ENCODE assay signal across 24 mouse cellular contexts in the genomic region with DNA sequence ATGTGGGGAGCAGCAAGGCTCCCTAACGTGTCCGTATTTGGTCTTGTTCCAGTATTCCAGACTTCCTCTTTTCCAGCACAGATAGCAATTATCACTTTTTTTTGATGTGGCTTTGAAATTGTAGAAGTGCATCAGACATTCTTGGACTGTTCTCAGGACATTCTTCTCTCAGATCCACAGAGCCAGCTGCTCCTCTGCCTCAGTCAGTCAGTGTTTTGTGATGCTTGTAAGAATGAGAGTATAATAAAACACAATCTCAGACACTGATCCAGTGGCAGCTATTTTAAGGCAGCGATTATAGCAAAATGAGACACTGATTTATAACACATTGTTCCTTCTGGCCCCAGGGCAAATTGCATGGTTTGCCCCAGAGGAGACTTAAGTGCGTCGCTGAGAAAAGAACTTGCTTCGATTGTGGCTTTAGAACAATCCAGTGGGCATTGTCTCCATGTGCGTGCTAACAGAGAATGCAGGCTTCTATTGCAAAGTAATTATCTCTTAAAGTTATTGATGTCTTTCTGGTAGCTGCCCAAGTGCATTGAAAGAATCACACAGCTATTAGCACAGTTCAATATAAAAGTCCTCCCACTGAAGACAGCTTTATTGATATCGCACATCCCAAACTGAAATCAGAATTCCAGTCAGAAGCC.
DNase-seq lines count a peak whose midpoint lies in the region; ATAC-seq and TF ChIP-seq lines count a peak whose summit lies in the region.
"Had no signal": no experiment of that assay in that cellular context is flagged by ENCODE, and none has a peak within 500 bp of the region (broad histone marks: within the 10 kb centered on the region; RNA-seq: fewer than 3 reads in every experiment).

No protein-coding gene starts in this region.

- H3K4me3 ChIP-seq in hindbrain, embryonic 13.5 days = no peak overlapping the region
- no peak overlapping the region for H3K4me3 ChIP-seq in hindbrain, embryonic 12.5 days
- H3K4me3 ChIP-seq in midbrain, postnatal 0 days (ENCODE audit: low read depth, low read length) = no peak overlapping the region
- no peak overlapping the region for H3K4me3 ChIP-seq in midbrain, embryonic 16.5 days (ENCODE audit: low read depth, low read length)
- H3K4me3 ChIP-seq: gastrocnemius, adult 2 months; heart, embryonic 13.5 days; left cerebral cortex, adult 2 months; limb, embryonic 10.5 days; liver, embryonic 12.5 days; midbrain, embryonic 12.5 days had no signal

- H3K4me1 ChIP-seq in hindbrain, embryonic 13.5 days (replicated peaks) = peaks cover 9% of the 10 kb centered on the region
- H3K4me1 ChIP-seq in hindbrain, embryonic 12.5 days = peaks cover 3% of the 10 kb centered on the region; the same call in 1 of the 2 replicates
- no peaks in the 10 kb centered on the region for H3K4me1 ChIP-seq in midbrain, postnatal 0 days (ENCODE audit: insufficient read depth, low read length)
- peaks cover 8% of the 10 kb centered on the region; the same call in 1 of the 2 replicates for H3K4me1 ChIP-seq in midbrain, embryonic 16.5 days (ENCODE audit: control insufficient read depth, insufficient read depth, low read length)
- H3K4me1 ChIP-seq: liver, embryonic 12.5 days; midbrain, embryonic 12.5 days had no signal

- H3K9me3 ChIP-seq in hindbrain, embryonic 13.5 days = no peaks in the 10 kb centered on the region
- H3K9me3 ChIP-seq in hindbrain, embryonic 12.5 days (replicated peaks) = no peaks in the 10 kb centered on the region
- H3K9me3 ChIP-seq in midbrain, postnatal 0 days (ENCODE audit: low read length) = no peaks in the 10 kb centered on the region
- H3K9me3 ChIP-seq in midbrain, embryonic 16.5 days (replicated peaks; ENCODE audit: control insufficient read depth, low read length, poor library complexity, severe bottlenecking) = no peaks in the 10 kb centered on the region
- H3K9me3 ChIP-seq: heart, embryonic 13.5 days; limb, embryonic 10.5 days; midbrain, embryonic 12.5 days had no signal

- H3K27ac ChIP-seq in hindbrain, embryonic 13.5 days = peak overlapping the region; percentile 8; the same call in 1 of the 2 replicates
- no peak overlapping the region for H3K27ac ChIP-seq in hindbrain, embryonic 12.5 days
- H3K27ac ChIP-seq in midbrain, postnatal 0 days (ENCODE audit: low read depth, low read length) = no peak overlapping the region
- H3K27ac ChIP-seq in midbrain, embryonic 16.5 days (ENCODE audit: low read length) = no peak overlapping the region
- H3K27ac ChIP-seq: gastrocnemius, adult 2 months; heart, embryonic 13.5 days; left cerebral cortex, adult 2 months; limb, embryonic 10.5 days; liver, embryonic 12.5 days; midbrain, embryonic 12.5 days had no signal

- H3K27me3 ChIP-seq in hindbrain, embryonic 13.5 days = no peaks in the 10 kb centered on the region
- H3K27me3 ChIP-seq in hindbrain, embryonic 12.5 days = no peaks in the 10 kb centered on the region
- no peaks in the 10 kb centered on the region for H3K27me3 ChIP-seq in midbrain, postnatal 0 days (ENCODE audit: insufficient read depth, low read length)
- H3K27me3 ChIP-seq in midbrain, embryonic 16.5 days (ENCODE audit: control insufficient read depth, insufficient read depth, low read depth, low read length) = no peaks in the 10 kb centered on the region
- H3K27me3 ChIP-seq: heart, embryonic 13.5 days; liver, embryonic 12.5 days; midbrain, embryonic 12.5 days; Patski had no signal

- DNase-seq in midbrain, postnatal 0 days (ENCODE audit: low spot score) = peak; percentile 15
- peak; percentile 10 for DNase-seq in telencephalon, adult 2 months (ENCODE audit: low read depth, low spot score)
- no peak for DNase-seq in right cerebral cortex, postnatal 25 days
- DNase-seq: adrenal gland, postnatal 25 days; B cell, adult 2 months; cerebellum, adult 9-11 months; gastrocnemius, adult 2 months; heart, adult 11 months; heart, postnatal 4 days; lung, postnatal 10 days; right cerebral cortex, adult 18-20 months; thymus, adult 18-20 months had no signal

- no peak for ATAC-seq in hindbrain, embryonic 13.5 days (ENCODE audit: low FRiP score)
- no peak for ATAC-seq in hindbrain, embryonic 12.5 days (ENCODE audit: low FRiP score)
- ATAC-seq in midbrain, postnatal 0 days (ENCODE audit: low FRiP score) = no peak
- ATAC-seq in midbrain, embryonic 16.5 days = no peak
- ATAC-seq in granulocyte monocyte progenitor cell, adult 5-6 weeks (replicated peaks; ENCODE audit: poor library complexity, severe bottlenecking) = peak; percentile 48
- ATAC-seq: activated CD4-positive, CD25-positive, alpha-beta regulatory T cell, adult 4 months; intestine, embryonic 16.5 days; liver, embryonic 12.5 days; Patski had no signal

- WGBS in hindbrain, embryonic 13.5 days = 49% methylated on average over 8 of the region's 8 CpGs
- 54% methylated on average over 8 of the region's 8 CpGs for WGBS in hindbrain, embryonic 12.5 days
- 42% methylated on average over 8 of the region's 8 CpGs for WGBS in midbrain, postnatal 0 days
- WGBS in midbrain, embryonic 16.5 days = 54% methylated on average over 8 of the region's 8 CpGs

- no peak overlapping the region for H3K4me2 ChIP-seq in hindbrain, embryonic 13.5 days
- H3K4me2 ChIP-seq in hindbrain, embryonic 12.5 days (replicated peaks) = no peak overlapping the region
- H3K4me2 ChIP-seq in midbrain, postnatal 0 days (ENCODE audit: low read depth, low read length, poor library complexity, severe bottlenecking) = no peak overlapping the region
- H3K4me2 ChIP-seq in midbrain, embryonic 16.5 days (ENCODE audit: low read length) = no peak overlapping the region
- H3K4me2 ChIP-seq: heart, embryonic 13.5 days; liver, embryonic 12.5 days; midbrain, embryonic 12.5 days had no signal

- TF ChIP-seq CTCF in midbrain, postnatal 0 days (IDR thresholded peaks at IDR 0.05) = no peak

- H3K9ac ChIP-seq in hindbrain, embryonic 13.5 days = no peak overlapping the region
- H3K9ac ChIP-seq in hindbrain, embryonic 12.5 days = no peak overlapping the region
- no peak overlapping the region for H3K9ac ChIP-seq in midbrain, postnatal 0 days (replicated peaks; ENCODE audit: low read length, poor library complexity, severe bottlenecking)
- H3K9ac ChIP-seq in midbrain, embryonic 16.5 days (ENCODE audit: low read depth, low read length) = no peak overlapping the region
- H3K9ac ChIP-seq: heart, embryonic 13.5 days; liver, embryonic 12.5 days; midbrain, embryonic 12.5 days had no signal

- no peaks in the 10 kb centered on the region for H3K36me3 ChIP-seq in hindbrain, embryonic 13.5 days
- no peaks in the 10 kb centered on the region for H3K36me3 ChIP-seq in hindbrain, embryonic 12.5 days
- no peaks in the 10 kb centered on the region for H3K36me3 ChIP-seq in midbrain, postnatal 0 days (ENCODE audit: insufficient read depth, low read length)
- no peaks in the 10 kb centered on the region for H3K36me3 ChIP-seq in midbrain, embryonic 16.5 days (ENCODE audit: control insufficient read depth, insufficient read depth, low read length)
- H3K36me3 ChIP-seq: heart, embryonic 13.5 days; liver, embryonic 12.5 days; midbrain, embryonic 12.5 days had no signal
